Mouse (Mus musculus) gastrocnemius, adult 2 months (tissue): ENCODE measurements around the gene Fkbp4. TPM values are rescaled to one million over a fixed set of nuclear protein-coding genes. Genes with fewer than 3 reads are reported as not detected.
A peak's percentile ranks its signal among the peaks of the same experiment; 100 is the strongest.

ENCODE experiments used
- DNase-seq: peaks from one replicate; pipeline ENCODE4 v3.0.0; 2022
- H3K27ac ChIP-seq: fragments of 200-600 bp; 2 replicates; pipeline ENCODE4 v1.8.1; 2022; ENCODE audit warnings: mild to moderate bottlenecking
- H3K4me3 ChIP-seq: fragments of 200-600 bp; 2 replicates; pipeline ENCODE4 v1.8.1; 2022; ENCODE audit warnings: mild to moderate bottlenecking, moderate library complexity
- CTCF ChIP-seq: fragments of 200-600 bp; IDR thresholded peaks from 2 replicates; pipeline ENCODE4 v1.8.1; 2022; ENCODE audit warnings: antibody characterized with exemption, mild to moderate bottlenecking, moderate library complexity
- intact Hi-C: fragments of 180-260 bp; cut with DNase I; formaldehyde crosslinking; loops from one replicate; pipeline ENCODE4 v1.15.1; 2025
- total RNA-seq, 2 experiments: library from RNA; stranded (reverse); gene quantifications; 2 replicates each; pipeline ENCODE4 v1.2.3; 2021

Fkbp4 gene
- total RNA-seq, 2 experiments from 2014 or later: 105 to 165 TPM

- H3K4me3 ChIP-seq: no peak overlapping the region
- H3K27ac ChIP-seq: no peak overlapping the region
- DNase-seq: no peak
- no peak for TF ChIP-seq CTCF
- intact Hi-C loops: no loop called here
These were observed 21.8 kb upstream of the Fkbp4 start for GRCm38 (mm10) chr6:128460321-128460720.

DNA sequence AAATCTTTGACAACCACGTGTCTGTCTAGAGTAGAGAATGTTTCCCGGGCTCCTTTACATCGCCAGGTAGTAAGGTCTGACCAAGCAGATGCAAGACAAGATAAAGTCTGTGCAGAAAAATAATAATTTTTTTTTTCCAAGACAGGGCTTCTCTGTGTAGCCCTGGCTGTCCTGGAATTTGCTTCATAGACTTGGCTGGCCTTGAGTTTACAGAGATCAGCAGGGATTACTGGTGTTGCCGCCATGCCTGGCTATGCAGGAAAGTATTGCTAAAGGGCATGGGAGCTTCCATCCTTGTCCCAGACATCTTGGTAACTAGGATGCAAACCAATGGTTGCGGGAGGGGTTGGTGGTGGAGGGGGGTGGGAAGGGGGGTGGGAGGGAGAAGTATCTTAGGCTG, 18.7 kb upstream of the Fkbp4 start:
- no peak for TF ChIP-seq CTCF
- no peak overlapping the region for H3K4me3 ChIP-seq
- no peak overlapping the region for H3K27ac ChIP-seq
- DNase-seq: no peak
- intact Hi-C loops: no loop called here

DNA sequence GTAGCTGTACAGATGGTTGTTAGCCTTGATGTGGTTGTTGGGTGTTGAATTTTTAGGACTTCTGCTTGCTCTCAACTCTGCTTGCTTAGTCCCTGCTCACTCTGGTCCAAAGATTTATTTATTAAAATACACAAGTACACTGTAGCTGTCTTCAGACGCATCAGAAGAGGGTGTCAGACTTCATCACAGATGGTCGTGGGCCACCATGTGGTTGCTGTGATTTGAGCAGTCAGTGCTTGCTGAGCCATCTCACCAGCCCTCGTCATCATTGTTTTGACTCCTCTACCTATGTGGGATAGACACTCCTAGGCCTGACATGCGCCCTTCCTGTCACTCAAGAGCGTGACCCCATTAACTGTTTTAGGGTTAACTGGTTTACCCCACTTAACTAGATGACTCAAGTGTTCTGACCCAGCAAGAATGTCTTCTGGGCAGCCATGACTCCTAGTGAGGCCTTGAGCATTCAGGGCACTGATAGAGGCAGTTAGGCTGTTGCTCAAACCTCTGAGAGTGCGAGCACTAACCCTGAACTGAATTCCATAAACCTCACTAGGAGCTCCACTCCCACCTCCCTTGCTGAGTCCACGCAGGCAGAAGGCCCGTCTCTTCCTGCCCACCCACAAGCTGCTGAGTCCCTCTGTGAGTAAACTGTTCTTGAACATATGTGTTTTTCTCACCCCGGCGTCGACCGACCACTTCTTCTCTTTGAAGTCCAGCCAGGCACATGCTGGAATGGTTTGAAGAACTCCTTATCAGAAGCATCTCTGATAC, 17.5 kb upstream of the Fkbp4 start:
- no peak overlapping the region for H3K4me3 ChIP-seq
- intact Hi-C loops: no loop called here
- TF ChIP-seq CTCF: no peak
- DNase-seq: no peak
- H3K27ac ChIP-seq: no peak overlapping the region

DNA sequence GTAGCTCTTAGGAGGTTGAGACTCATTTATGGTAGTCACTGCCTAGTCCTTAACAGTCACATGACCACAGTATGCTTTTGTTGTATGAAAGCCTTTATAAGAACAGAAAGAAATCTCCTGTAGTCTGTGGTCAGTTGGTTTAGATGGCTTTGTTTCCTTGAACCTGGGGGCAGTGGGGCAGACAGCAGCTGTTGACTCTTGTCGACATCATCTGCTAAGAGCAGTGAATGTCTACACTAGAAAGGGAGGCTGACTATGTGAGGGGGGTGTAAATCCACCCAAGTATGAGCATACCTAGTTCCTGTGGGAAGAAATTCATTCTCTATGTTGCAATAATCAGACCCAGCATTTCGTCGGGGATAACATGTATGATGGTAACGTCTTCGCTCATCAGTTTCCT, 8.6 kb upstream of the Fkbp4 start:
- Histone ChIP-seq H3K4me3 (no peak overlapping the region), H3K27ac (no peak overlapping the region)
- no peak for DNase-seq
- no peak for TF ChIP-seq CTCF
- intact Hi-C loops: no loop called here

GRCm38 (mm10) chr6:128445761-128446535, 7.5 kb upstream of the Fkbp4 start:
- Histone ChIP-seq H3K27ac (no peak overlapping the region), H3K4me3 (peak overlapping the region; percentile 46)
- DNase-seq: peak; percentile 61
- intact Hi-C loops: loop anchor here (1.0 kb wide), 1 partner anchor 33 kb away; no protein-coding TSS in a partner anchor
- TF ChIP-seq CTCF: peak; percentile 82

DNA sequence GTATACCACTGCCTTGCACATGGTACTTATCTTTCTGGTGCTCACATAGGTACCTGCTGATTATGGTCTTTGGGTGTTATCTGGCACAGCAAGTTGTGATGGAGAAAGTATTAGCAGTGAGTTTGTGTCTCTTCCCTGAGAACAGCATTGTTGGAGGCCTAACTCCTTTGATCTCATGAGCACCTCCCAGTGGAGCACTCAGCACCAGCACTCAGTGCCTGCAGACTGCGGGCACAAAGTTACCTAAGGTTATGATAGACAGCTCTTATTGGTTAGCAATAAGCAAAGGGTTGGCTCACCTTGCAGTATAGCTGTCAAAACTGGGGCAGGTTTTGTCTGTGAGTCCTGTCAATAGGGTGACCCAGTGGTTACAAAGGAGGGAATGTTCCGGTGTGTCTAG, 1.8 kb upstream of the Fkbp4 start:
- TF ChIP-seq CTCF: no peak
- H3K4me3 ChIP-seq: no peak overlapping the region
- no peak for DNase-seq
- H3K27ac ChIP-seq: no peak overlapping the region
- intact Hi-C loops: no loop called here

- intact Hi-C loops: no loop called here
- peak; percentile 47 for DNase-seq
These were observed 429 bp upstream of the Fkbp4 start for GRCm38 (mm10) chr6:128438871-128439341.

DNA sequence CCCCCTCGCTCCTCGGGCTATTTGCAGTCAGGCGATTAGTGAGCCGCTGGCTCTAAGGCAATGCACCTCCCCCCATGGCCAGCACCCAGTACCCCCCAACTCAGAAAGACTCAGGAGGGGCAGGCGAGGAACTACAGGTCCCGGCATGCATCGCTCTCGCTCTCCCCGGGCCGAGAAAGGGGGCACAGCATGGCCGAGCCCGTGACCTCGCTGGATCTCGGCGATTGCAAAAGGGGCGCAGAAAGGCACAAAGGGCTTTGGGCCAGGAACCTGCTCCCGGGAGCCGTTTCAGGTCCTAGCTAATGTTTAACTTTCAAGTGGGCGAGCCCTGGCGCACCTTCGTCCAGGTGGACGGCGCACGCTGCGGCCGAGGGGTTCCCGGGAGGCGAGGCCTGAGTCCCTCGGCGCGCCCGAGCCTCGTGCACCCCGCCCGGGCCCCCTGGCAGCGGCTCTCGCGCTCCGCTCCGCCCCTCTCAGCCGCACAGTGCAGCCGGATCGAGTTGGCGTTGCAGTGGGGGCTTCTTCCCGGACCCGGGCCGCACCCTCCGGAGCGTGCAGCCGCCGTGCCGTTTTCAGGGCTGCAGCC, 653 bp downstream of the Fkbp4 start:
- intact Hi-C loops: no loop called here
- H3K27ac ChIP-seq: peak overlapping the region; percentile 91
- no peak for TF ChIP-seq CTCF
- H3K4me3 ChIP-seq: peak overlapping the region; percentile 85
- DNase-seq: peak; percentile 80

More at GRCm38 (mm10) chr6:128438871-128439341, 429 bp upstream of the Fkbp4 start:
- peak overlapping the region; percentile 85 for H3K4me3 ChIP-seq
- H3K27ac ChIP-seq: peak overlapping the region; percentile 91
- no peak for TF ChIP-seq CTCF

- DNase-seq: no peak
- intact Hi-C loops: no loop called here
- Histone ChIP-seq H3K27ac (peak overlapping the region; percentile 91), H3K4me3 (peak overlapping the region; percentile 85)
- no peak for TF ChIP-seq CTCF
These were observed 1.2 kb downstream of the Fkbp4 start for GRCm38 (mm10) chr6:128437288-128437687.

- Histone ChIP-seq H3K27ac (no peak overlapping the region), H3K4me3 (no peak overlapping the region)
- intact Hi-C loops: no loop called here
- DNase-seq: no peak
- TF ChIP-seq CTCF: no peak
These were observed 2.0 kb downstream of the Fkbp4 start for GRCm38 (mm10) chr6:128436356-128437005.

DNA sequence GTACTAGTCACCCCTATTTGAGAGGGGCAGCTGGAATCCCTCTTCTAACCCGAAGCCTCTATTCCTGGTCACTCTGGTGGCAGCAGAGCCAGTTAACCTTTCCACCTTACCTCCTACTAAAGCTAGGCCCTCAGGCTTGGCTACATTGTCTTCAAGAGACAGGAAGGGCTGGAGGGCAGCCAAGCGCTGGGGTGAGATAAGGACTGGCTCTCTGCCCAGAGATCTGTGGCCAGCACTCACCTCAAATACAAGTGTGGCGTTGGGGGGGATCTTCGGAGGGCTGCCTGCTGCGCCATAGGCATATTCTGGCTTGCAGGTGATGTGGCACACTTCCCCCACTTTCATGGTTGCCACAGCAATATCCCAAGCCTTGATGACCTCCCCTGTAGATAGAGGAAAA, 3.0 kb downstream of the Fkbp4 start:
- no peak for TF ChIP-seq CTCF
- DNase-seq: peak; percentile 72
- Histone ChIP-seq H3K4me3 (no peak overlapping the region), H3K27ac (peak overlapping the region; percentile 43; the same call in 1 of the 2 replicates)
- intact Hi-C loops: no loop called here

DNA sequence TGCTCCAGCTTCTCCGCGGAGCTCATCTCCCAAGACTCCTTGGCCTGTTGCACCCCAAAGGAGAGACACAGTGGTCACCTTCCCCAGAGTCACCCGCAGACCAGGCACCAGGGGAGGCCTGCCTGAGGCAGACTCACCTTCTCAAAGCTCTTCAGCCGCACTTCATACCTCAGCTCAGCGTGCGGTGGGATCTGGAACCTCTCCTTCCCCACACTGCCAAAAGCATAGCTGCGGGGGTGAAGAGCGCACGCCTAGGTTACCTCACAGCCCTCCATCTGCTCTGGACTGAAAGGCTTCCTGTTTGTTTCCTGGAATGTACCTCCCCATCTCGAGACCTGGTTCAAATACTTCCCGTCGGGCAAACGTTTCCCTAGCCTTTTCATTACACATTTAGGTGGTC, 4.9 kb downstream of the Fkbp4 start:
- TF ChIP-seq CTCF: no peak
- no peak overlapping the region for H3K27ac ChIP-seq
- H3K4me3 ChIP-seq: no peak overlapping the region
- intact Hi-C loops: no loop called here
- no peak for DNase-seq
